Mouse (Mus musculus) c-Kit-positive CD71-positive TER-119-negative erythroid progenitor cells, embryonic 14.5 days (primary cell): ENCODE measurements around the gene Snta1.

Source experiments
- DNase-seq: peaks from one replicate; pipeline ENCODE4 v3.0.0-alpha.2; 2013; ENCODE audit warnings: low read depth

Gene Snta1

DNA sequence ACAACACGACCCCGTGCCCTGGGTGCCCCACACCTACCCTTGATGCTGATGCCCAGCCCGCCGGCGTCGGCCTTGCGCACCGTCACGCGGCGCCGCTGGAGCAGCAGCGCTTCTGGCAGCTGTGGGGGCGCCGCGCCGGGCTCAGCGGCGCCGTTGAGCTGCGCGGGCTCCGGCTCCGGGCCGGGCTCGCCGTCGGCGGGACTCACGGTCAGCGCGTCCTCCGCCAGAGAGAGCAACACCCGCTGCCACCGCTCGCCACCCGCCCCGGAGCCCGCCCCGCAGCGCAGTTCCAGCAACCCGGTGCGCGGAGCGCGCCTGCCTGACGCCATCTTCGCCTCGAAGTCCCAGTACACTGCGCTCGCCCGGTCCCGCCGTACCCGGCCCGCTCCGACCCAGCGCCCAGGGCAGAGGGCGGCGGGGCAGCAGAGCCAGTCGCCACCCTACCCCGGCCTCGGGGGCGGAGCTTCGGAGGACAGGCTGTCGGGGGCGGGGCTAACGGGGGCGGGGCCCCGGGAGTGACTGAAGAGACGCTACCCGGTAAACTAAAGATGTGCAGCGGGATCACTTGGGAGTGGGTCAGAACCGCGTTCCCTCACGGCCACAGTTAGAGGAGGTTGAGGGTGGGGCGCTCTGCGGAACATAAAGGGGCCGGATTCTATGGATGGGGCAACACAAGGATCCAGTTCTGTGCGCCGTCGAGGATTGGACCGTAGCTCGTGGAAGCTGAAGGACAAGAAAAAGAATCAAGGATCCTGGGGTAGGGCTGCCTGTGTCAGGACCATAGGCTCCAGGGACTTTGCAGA is at the start of gene Snta1:
Gene Snta1 (minus strand): TSS at position 457 of the 803 bp plus-strand sequence.
- DNase-seq, result peak; percentile 70

DNA sequence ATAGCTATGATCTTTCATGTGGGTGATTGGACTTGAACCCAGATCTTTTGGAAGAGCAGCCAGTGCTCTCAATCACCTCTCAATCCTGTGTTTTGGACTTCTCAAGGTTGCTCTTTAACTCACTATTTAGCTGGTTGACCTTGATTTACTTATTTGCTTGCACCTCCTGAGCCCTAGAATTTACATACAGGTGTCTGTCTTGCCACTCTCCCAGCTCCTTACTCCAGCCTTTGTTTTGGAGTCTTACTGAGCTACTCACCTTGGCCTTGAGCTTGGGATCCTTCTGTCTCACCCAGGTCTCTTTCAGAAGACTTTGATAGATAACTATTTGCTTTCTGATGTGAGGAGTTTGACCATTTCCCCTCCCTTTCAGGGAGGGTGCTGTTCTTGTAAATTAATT is 48.7 kb upstream of the Snta1 start:
- DNase-seq, result no peak

DNA sequence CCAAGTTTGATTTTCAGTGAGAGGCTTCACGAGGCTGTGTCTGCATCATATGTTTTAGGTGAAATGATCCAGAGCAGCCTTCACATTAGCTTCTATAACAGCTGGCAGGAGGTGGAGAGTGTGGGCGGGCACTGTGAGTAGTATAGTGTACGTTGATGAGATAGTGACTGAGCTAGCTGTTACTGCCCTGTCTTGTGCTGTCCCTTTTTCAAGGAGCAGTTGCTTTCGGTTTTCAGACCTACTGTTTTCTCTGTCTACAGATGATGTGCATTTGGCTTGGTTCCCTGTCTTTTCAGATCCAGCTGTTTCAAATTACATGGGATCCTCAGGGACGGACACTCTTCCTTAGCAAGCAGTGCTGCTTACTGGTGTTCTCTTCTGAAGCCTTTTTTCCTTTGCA is 47.9 kb upstream of the Snta1 start:
- no peak for DNase-seq

DNA sequence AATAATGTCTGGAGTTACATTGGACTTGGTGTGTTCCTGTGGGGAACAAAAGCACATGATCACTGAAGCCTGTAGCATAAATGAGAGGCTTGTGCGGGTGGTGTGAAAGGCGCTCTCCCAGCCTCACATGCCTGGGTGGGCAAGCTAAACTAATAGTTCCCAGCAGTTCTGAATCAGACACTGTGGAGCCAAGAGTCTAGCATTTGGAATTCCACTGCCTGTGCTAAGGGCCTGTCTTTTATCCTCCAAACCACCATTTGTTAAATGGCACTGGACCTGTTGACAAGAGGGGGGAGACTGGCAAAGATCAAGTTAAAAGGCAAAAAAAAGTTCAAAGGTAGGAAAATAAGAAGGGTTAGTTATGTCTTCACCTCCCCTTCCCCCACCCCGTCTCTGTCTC is 46.7 kb upstream of the Snta1 start:
- no peak for DNase-seq

DNA sequence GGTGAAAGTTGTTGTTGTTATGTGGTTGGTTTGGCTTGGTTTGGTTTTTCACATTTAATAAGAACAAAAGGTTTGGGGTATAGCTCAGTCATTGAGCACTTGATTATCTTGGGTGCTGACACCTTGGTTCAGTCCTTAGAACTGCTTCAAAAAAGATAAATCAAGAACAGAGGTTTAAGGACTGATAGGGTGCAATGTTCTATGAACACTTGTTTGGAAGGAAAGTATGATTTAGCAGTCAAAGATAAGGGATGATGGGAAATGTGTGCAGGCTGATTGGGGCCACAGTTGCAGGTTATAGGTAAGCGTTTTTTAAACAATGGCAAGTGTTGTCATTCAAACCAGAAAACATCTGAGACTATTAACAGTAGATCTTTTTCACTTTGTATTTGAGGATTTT is 46.2 kb upstream of the Snta1 start:
- DNase-seq, result no peak

DNA sequence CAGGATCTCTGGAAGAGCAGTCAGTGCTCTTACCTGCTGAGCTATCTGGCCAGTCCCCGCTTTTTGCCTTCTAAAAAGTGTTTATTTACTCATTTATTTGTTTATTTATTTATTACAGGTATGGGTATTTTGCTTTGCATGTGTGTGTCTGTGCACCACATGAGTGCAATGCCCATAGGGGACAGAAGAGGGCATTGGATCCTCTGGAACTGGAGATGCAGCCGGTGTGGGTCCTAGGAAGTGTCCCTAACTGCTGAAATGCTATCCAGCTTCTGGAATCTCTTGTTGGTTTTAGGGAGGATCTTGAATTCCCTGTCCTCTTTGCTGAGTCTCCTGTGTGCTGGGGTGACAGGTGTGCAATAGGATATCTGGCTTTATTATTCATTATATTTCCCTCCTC is 45.1 kb upstream of the Snta1 start:
- no peak for DNase-seq

DNA sequence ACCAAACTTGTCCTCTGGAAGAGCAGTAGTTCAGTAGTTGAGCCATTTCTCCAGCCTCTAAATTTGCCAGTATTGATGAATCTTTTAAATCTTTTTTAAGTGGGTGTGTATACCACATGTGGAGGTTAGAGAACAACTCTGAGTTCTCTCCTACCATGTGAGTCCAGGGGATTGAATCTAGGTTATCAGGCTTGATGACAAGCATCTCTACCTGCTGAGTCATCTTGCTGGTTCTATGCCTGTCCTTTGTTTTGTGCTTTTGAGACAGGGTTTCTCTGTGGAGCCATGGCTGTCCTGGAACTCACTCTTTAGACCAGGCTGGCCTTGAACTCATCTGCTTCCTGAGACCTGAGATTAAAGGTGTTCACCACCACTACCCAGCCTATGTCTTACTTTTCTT is 40.7 kb upstream of the Snta1 start:
- DNase-seq, result no peak

DNA sequence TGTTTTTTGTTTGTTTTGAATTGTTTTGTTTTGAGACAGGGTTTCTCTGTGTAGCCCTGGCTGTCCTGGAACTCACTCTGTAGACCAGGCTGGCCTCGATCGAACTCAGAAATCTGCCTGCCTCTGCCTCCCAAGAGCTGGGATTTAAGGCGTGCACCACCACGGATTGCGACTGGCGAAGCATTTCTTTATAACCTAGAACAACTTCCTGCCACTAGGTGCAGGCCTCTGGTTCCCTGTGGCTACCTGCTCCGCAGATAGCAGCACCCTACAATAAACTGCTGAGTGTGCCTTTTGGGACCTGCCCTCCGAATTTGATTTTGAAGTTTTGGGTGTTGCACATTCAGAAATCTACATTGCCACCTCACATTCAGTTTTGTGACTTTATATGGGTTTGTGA is 39.9 kb upstream of the Snta1 start:
- DNase-seq, result no peak

DNA sequence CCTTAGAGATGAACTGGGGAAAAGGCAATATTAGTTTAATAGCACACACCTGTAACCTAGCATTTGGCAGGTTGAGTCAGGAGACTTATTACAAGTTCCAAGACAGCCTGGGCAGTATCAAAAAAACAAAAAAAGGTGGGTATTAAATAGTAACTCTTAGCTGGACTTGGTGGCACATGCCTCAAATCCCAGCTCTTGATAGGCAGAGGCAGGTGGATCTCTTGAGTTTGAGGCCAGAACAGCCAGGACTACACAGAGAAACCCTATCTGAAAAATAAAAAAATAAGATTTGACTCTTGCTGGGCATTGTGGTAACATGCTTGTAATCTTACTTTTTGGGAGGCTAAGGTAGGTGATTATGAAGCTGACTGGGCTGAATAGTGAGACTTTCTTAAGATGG is 32.6 kb upstream of the Snta1 start:
- DNase-seq, result no peak

DNA sequence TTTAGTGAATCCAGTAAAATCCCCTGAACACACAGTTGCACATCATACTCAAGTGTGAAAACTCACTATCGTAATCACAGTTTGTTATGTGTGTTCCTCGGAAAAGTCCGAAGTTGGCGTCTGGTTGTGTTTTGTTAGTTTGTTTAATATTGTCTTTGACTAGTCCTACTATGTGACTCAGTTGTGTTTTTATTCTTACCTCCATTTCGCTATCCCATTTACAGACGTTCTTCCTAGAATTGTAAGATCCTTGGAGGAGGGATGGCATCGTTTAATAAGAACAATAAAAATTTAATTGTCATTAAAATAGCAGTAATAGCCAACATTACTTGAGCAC is 29.3 kb upstream of the Snta1 start:
- no peak for DNase-seq

DNA sequence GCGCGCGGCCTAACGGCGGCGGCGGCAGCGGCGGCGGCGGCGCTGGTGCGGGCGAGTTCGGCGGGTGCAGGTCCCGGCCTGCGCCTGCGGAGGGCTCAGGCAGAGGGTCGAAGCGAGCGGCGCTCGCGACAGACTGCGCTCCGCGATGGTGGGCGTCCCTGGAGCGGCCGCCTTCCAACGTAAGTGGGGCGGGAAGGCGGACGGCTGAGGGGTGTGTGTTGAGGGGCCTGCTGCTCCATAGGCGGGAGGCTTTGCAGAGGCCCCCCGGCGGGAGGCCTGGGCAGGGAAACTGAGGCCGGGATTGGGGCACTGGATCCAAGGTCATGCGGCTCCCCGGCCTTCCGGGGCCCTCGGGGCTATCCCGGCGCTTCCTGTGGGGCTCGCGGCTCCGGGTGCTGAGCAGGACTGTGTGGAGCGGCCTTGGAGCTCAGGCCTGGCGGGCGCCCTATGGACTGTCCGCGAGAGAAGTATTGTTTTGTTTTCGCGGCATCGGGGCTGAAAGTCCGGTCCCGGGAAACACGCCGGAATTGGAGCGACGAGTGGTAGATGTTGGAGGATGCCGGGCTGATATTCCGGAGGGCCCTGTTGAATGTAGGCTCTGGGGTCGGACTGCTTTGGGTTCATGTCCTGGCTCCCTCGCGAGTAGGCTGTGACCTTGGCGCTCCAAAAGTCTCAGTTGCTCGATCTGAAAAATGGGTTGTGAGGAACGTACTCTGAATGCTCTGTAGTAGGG is 28.7 kb upstream of the Snta1 start, which contains the start of gene Cbfa2t2:
Gene Cbfa2t2 (plus strand): TSS at position 24 of the 733 bp plus-strand sequence.
- no peak for DNase-seq

DNA sequence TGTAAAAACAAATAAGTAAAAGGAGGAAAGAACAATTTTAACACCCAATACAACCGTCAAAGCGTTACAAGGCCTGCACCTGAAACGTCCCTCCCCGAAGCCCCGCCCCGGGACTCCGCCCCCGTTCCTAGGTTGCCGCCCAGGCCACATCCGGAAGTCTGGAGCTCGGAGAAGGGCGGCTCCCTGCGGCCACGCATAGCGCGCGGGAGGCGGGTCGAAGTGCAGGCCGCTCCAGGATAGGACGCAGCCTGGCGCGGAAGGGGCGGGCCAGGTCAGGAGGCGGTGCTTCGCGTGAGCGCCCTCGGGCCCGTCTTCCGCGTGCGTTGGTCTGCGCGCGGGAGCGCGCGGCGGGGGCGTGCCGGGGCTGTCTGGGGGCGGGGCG is 28.2 kb upstream of the Snta1 start:
- peak; percentile 95 for DNase-seq

DNA sequence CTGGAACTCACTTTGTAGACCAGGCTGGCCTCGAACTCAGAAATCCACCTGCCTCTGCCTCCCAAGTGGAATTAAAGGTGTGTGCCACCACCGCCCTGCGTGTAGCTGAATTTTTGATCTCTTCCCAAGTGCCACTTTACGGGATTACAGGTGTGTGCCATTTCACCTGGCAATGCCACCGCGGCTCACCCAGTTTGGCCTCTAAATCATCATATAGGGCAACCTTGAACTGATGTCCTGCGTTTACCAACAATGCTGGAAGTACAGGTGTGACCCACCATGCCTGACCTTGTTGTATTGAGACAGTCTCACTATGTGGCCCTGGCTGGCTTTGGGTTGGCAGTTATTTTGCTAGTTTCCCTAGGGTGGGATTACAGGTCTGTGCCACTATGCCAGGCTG is 26.8 kb upstream of the Snta1 start:
- DNase-seq, result no peak

DNA sequence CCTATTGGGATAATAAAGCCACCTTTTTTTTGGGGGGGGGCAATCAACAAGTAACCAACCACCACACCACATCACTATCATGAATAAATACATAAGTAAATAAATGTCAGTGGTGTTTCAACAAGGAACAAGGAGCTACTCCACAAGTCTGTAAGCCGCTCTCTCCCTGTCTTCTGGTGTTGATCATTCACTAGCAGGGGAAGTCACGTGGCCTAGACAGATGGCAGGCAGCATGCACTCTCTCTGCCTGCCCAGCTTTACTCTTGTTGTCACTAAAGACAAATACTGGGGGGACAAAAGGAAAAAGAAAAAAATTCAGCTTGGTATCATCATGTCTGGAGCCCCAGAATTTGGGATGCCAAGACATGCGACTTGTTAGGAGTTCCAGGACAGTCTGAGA is 25.5 kb upstream of the Snta1 start:
- DNase-seq, result no peak

DNA sequence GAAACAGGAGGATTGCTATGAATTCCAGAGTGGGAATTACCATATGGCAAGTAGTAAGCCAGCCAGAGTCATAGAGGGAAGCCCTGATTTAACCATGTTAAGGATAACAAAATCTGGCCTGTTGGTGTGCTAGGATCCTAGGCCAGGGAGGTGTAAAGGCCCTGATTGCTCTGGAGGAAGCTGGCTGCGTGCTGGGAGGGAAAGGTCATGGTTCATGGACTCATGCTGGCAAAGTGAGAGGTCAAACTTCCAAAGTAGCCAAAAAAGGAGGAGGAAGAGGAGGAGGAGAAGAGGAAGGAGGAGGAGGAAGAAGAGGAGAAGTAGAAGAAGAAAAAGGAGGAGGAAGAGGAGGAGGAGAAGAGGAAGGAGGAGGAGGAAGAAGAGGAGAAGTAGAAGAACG is 24.8 kb upstream of the Snta1 start:
- DNase-seq, result no peak

DNA sequence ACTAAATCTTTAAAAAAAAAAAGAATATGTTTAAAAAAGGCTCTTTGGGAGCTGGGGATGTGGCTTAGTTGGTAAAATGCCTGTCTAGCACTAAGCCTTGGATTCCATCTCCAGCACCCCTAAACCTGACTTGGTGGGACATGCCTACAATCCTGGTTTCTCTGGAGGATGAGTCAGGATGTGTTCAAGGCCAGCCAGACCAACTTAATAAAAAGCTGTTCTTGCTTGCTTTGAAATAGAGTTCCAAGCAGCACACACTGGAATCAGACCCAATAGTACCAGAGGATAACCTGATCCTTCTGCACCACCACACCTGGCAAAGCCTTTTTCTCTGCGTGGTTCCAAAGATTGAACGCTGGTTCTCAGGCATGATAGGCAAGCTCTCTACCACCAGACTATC is 22.7 kb upstream of the Snta1 start:
- DNase-seq, result no peak

DNA sequence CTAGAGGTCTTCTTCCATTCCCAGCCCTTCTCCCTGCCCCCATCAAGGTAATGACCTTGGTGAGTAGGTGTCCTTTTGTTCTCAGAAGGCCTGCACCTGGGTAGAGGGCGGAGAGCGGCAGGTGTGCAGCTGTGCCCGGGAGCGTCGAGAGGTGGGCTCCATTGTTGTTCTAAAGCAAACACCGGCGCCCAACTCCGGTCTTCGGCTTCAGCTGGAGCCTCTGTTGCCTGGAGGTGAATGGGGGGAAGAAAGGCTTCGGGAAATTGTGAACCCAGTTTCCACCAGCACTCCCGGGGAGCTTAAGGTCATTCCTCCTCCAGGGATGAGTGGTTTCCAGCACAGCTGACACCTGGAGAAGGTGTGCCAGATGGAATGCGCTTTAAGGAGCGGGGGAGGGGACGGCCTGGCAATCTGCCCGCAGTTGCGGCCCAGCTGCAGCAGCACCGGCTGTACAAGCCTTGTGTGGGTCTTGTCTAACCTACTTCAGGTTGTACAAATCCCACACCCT is 20.0 kb upstream of the Snta1 start:
- no peak for DNase-seq

DNA sequence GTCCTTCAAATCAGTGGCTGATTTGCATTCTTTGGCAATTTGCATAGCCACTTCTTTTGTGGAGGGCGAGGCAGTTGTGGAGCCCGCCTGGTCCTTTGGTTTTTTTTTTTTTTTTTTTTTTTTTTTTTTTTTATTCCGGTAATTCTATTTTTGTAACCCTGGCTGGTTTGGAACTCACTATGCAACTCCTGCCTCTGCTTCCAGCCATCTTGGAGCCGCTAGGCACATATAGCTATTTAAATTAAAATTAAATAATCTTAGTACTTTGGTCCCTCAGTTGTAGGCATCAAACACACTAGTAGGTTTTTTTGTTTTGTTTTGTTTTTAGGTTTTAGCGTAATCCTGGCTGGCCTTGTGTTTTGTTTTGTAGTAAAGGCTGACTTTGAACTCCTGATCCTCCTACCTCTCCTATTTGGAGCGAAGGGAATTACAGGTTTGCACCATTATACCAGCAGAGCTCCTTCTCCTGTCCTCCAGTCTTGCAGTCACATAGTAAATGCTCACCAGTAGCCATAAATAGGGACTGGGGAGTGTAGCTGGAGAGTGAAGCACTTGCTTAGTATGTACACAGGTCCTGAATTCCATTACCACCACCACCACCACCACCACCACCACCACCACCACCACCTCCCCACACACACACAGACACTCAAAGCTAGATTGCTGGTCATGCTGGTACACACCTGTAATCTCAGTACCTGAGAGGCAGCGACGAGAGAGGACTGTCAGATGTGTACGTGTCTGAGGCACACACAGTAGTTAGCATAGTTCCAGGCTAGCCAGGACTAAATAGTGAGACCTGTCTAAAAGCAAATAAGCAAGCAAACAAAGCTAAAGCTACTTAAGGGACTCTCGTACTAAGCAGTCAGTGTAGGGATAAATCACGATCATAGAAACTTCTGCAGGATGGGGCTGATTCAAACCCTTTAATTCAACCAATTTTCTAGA is 19.3 kb upstream of the Snta1 start:
- DNase-seq, result no peak

DNA sequence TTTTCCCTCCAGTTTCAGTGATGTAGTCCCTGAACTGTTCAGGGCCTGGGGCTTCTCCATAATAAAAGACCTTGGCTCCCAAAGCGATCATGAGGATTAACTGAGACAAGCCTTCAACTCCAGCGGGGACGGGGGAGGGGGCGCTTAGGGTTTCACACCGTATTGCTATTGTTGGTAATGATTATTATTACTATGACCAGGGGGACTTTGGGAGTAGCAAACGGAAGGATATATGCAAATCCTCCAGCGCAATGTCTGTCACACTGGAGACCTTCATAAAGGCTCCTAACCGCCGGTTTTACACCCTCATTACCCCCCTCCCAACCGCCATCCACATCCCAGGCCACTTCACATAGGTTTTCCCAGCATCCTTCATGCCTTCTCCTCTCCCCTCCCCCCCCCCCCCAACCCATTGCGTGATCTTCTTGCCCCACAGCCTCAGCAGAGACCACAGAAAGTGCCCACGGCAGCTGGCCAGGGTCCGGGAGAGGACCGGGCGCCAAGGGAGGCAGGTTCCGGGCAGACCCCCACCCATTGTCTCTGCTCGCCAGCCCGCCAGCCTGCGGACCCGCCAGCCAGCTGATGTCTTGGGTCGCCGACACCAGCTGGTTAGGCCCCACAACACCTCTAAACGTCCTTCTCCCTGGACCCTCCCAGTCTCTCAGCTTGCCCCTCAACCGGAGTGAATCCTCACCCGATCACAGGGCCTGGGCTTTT is 18.4 kb upstream of the Snta1 start:
- no peak for DNase-seq

DNA sequence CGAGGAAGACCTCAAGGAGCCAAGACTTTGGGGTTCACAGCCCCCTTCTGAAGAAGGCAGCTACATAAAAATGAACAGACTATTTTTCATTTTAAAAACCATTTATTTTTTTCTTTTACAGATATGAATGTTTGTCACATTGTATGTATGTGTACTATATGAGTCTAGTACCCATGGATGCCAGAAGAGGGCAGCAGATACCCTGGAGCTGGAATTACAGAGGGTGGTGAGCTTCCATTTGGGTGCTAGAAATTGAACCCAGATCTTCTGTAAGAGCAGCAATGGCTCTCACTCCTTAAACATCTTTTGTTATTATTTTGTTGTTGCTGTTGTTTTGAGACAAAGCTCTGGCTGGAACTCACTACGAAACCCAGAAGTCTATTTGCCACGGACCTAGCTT is 17.6 kb upstream of the Snta1 start:
- no peak for DNase-seq

DNA sequence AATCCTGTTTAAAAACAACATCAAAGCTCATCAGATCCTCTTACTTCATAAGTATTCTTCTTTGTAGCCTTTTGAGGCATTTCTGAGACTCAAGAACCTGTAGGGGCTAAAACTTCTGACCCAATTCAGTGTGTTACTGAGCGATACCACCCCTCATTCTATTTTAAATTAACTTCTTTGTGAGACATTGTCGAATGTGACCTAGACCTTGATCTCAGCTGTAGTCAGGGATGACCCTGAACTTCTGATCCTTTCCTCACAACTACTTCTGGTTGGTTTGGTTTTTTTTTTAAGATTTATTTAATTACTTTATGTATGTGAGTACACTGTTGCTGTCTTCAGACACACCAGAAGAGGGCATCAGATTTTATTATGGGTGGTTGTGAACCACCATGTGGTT is 15.6 kb upstream of the Snta1 start:
- DNase-seq, result no peak

DNA sequence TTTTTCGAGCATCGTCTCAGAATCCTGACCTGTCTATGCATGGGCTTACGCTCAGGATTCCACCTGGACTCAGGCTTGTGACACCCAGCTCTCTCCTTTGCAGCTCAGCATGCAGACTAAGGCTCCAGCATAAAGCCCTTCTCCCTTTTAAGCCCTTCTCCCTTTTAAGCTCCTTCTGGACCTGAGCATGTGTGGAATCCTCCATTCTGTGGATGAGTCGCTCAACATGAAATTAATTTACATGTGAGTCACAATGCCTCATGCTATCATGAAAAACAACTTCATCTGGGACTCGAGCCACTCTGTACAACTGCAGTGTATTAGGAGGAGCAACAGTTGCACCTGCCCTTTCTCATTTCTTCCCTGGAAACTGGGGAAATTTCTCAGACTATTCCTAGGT is 14.3 kb upstream of the Snta1 start:
- no peak for DNase-seq
